Mouse (Mus musculus) CD4-positive, CD25-positive, alpha-beta regulatory T cell, adult 2 months (primary cell): Measurements from ENCODE around the gene Mgme1.

Source experiments
- DNase-seq: peaks from one replicate; pipeline ENCODE4 v3.0.0-alpha.2; 2012; ENCODE audit warnings: low read depth, low spot score

Mgme1 gene

DNA sequence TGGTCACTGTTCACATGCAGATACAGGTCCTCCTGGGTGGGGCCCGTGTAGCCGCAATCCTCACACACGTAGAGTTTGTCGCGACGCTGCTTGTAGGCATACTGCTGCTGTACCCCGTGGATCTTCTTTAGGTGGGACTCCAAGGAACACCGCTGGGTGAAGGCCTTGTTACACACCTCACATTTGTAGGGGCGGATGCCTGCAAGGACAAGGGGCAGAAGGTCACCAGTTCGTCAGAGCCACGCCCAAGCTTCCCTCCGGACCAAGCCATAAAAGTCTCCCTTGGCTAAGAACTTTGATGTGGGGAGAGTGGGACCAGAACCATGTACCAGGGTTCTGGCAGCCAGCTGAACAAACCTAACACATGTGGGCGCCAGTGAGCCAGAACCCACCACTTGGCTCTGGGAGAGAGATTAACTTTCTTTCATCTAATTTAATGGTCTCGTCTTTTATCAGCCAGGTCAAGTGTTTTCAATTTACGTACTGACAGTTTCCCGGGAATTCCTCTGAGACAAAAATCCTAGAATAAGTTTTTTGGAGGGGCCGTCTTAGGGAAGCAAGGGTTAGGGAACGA, 35.3 kb downstream of the Mgme1 start:
- DNase-seq: peak; percentile 12

DNA sequence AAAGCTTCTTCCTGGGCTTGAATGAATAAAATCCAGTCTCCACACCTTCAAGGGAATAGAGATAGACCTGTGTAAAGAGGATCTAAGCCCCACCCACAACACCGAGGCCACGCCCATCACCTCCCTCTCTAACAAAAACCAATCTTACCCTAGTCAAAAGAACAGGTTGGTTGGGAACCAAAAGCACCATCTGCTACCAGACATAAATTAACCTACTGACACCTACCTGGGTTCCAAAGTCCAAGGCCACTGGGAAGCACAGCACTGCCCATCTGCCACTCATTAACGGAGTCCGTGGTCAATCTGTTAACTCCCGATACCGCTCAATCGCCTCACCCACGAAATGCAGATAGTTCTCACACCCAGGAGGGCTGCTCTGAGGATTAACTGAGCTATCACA, 38.1 kb downstream of the Mgme1 start:
- DNase-seq: no peak

GRCm38 (mm10) chr2:144310273-144310672, 39.8 kb downstream of the Mgme1 start:
- DNase-seq: no peak

GRCm38 (mm10) chr2:144311372-144311771, 40.9 kb downstream of the Mgme1 start:
- DNase-seq: no peak

DNA sequence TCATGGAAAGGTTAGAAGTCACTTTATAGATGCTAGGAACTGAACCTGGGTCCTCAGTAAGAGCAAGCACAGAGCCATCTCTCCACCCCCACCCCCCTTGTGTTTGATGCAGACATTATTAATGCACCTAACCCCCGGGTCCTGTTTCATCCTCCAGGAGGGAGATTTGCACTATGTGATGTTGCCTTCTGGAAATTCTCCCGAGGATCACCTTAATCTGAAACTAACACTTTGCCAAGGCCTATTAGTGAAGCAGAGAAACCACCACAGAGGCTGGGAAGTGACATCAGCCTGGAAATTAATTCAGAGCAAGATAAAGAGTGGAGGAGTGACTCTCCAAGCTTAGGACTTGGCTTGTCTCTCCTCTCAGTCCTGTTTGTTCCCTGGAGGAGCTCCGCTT, 53.8 kb downstream of the Mgme1 start:
- no peak for DNase-seq

- DNase-seq: no peak
Observed at GRCm38 (mm10) chr2:144329451-144329850, 59.0 kb downstream of the Mgme1 start.

- DNase-seq: no peak
Observed at GRCm38 (mm10) chr2:144329937-144330336, 59.5 kb downstream of the Mgme1 start.

- DNase-seq: no peak
Observed at GRCm38 (mm10) chr2:144330352-144330959, 60.0 kb downstream of the Mgme1 start.
